Mouse (Mus musculus) limb, embryonic 15.5 days (tissue): ENCODE results near the gene Pdlim7. TPM values are rescaled to one million over a fixed set of nuclear protein-coding genes. Genes with fewer than 3 reads are reported as not detected.

Experiments
- ATAC-seq: fragments of 200-750 bp; cut with Nextera tagmentation; 2 replicates; pipeline ENCODE4 v1.8.0; 2017; ENCODE audit warnings: low read depth, moderate TSS enrichment; ENCODE audit not compliant: insufficient number of reproducible peaks, low FRiP score, low TSS enrichment
- H3K27ac ChIP-seq: fragments of 300-500 bp; sonication (generic); 2 replicates; pipeline ENCODE4 v1.5.1; 2015; ENCODE audit warnings: moderate library complexity, mild to moderate bottlenecking, inconsistent platforms
- H3K27me3 ChIP-seq: fragments of 300-500 bp; sonication (generic); 2 replicates; pipeline ENCODE4 v1.6.1; 2015; ENCODE audit warnings: inconsistent platforms
- H3K36me3 ChIP-seq: fragments of 300-500 bp; sonication (generic); 2 replicates; pipeline ENCODE4 v1.6.1; 2015; ENCODE audit warnings: inconsistent platforms
- H3K4me1 ChIP-seq: fragments of 300-500 bp; sonication (generic); 2 replicates; pipeline ENCODE4 v1.6.1; 2015; ENCODE audit warnings: inconsistent platforms
- H3K4me2 ChIP-seq: fragments of 300-500 bp; sonication (generic); 2 replicates; pipeline ENCODE4 v1.6.1; 2015; ENCODE audit warnings: mild to moderate bottlenecking, inconsistent platforms
- H3K4me3 ChIP-seq: fragments of 300-500 bp; sonication (generic); 2 replicates; pipeline ENCODE4 v1.5.1; 2015; ENCODE audit warnings: mild to moderate bottlenecking, inconsistent platforms
- H3K9ac ChIP-seq: fragments of 300-500 bp; sonication (generic); 2 replicates; pipeline ENCODE4 v1.6.1; 2015; ENCODE audit warnings: inconsistent platforms
- H3K9me3 ChIP-seq: fragments of 300-500 bp; sonication (generic); 2 replicates; pipeline ENCODE4 v1.6.1; 2016; ENCODE audit warnings: inconsistent platforms
- WGBS: fragments of 180-500 bp; shearing (Covaris S2); methylation state at CpG from one replicate; pipeline ENCODE4 v1.1.7; 2015; 5-methylcytosine and 5-hydroxymethylcytosine counted together
- microRNA-seq: library from miRNA; unstranded; fragments of <30 nt; microRNA quantifications from one replicate; pipeline ENCODE4, GENCODE M21; 2016
- polyA plus RNA-seq: library from polyadenylated mRNA; unstranded; fragments of >200 nt; fragmentation: Nextera tagmentation; extraction: Ambion mirVana; gene quantifications from 2 replicates; pipeline ENCODE4 v1.2.1, GENCODE M21; 2015

Pdlim7 gene
- polyA plus RNA-seq, 1 experiment from 2014 or later: 147 TPM

DNA sequence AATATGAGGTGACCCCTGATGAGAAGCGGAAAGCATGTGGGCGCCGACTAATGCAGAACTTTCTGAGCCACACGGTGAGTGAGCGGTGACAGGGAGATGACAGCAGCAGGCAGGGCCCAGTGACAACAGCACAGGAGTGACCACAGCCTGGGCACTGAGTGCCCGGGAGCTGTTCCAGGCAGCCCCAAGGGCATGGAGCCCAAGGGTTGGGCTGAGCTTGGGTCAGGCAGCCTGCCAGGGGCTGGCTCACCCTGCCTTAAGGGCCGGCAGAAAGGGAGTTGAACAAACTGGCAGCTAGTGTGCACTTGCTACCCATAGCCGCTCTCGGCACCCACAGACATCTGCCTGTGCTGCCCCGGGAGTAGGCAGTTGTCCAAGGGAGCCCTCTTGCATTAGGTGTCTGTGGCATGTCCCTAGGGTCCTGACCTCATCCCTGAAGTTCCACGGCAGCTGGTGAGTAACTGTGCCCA is 62.9 kb downstream of the Pdlim7 start:
- no peaks in the 10 kb centered on the region for H3K27me3 ChIP-seq
- H3K9me3 ChIP-seq: no peaks in the 10 kb centered on the region
- peaks cover 29% of the 10 kb centered on the region for H3K4me1 ChIP-seq
- H3K9ac ChIP-seq: no peak overlapping the region
- H3K4me2 ChIP-seq: no peak overlapping the region
- 91% methylated on average over 11 of the region's 11 CpGs for WGBS
- no peak overlapping the region for H3K4me3 ChIP-seq
- H3K36me3 ChIP-seq: peaks cover 60% of the 10 kb centered on the region
- no peak for ATAC-seq
- H3K27ac ChIP-seq: no peak overlapping the region

DNA sequence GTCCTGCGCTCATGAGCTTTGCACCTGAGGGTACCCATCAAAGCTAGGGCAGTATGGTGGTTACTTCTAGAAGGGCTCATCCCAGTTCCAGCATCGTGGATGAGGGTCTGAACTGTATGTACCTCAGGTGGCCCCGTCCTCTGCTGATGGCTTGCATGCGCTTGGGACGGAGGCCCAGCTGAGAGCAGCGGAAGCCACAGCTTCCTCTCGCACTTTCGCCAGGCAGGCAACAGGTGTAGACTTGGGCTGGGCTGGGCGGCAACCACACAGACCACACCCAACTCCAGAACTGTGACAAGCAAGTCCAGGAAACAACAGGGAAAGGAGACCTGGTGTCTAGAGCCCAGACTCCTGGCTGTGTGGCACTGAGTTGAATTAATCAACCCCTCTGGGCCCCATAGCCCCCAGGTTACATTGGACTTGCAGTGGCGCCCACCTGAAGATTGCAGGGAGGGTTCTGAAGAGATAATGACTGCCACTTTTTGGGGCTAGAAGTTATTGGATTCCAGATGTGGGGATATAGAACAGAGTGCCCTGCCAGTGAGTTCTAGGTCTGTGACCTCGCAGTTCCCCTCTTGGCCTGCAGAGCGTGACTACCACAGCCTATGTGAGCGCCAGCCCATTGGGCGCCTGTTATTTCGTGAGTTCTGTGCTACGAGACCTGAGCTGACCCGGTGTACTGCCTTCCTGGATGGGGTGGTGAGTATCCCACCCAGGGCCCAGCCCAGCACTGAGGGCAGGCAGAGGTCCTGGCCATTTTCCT is 63.6 kb downstream of the Pdlim7 start:
- 88% methylated on average over 17 of the region's 17 CpGs for WGBS
- H3K36me3 ChIP-seq: peaks cover 54% of the 10 kb centered on the region
- ATAC-seq: no peak

DNA sequence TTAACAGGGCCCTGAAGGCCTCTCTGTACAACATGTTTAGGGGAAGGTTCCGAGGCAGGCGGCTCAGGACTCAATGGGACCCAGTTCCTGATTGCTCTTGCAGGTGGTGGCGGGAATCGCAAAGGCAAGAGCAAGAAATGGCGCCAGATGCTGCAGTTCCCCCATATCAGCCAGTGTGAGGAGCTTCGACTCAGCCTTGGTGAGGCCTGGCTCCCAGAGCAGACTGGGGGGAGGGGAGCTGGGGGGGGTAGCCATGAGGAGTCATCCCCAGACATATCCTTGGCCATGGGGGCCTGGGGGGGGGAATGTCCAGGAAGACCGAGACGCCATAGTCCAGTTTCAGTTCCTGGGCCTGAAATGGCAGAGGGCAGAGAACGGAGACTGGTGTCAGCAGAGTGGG is 64.3 kb downstream of the Pdlim7 start:
- no peak for ATAC-seq
- peaks cover 29% of the 10 kb centered on the region for H3K4me1 ChIP-seq
- H3K9me3 ChIP-seq: no peaks in the 10 kb centered on the region
- H3K4me2 ChIP-seq: no peak overlapping the region
- H3K36me3 ChIP-seq: peaks cover 49% of the 10 kb centered on the region
- H3K27ac ChIP-seq: no peak overlapping the region
- H3K4me3 ChIP-seq: no peak overlapping the region
- no peaks in the 10 kb centered on the region for H3K27me3 ChIP-seq
- H3K9ac ChIP-seq: no peak overlapping the region
- 88% methylated on average over 9 of the region's 9 CpGs for WGBS

More for the DNA sequence above, 63.6 kb downstream of the Pdlim7 start:
- Histone ChIP-seq H3K9ac (no peak overlapping the region), H3K4me2 (no peak overlapping the region), H3K9me3 (no peaks in the 10 kb centered on the region), H3K27me3 (no peaks in the 10 kb centered on the region), H3K4me3 (no peak overlapping the region), H3K27ac (no peak overlapping the region), H3K4me1 (peaks cover 29% of the 10 kb centered on the region)

DNA sequence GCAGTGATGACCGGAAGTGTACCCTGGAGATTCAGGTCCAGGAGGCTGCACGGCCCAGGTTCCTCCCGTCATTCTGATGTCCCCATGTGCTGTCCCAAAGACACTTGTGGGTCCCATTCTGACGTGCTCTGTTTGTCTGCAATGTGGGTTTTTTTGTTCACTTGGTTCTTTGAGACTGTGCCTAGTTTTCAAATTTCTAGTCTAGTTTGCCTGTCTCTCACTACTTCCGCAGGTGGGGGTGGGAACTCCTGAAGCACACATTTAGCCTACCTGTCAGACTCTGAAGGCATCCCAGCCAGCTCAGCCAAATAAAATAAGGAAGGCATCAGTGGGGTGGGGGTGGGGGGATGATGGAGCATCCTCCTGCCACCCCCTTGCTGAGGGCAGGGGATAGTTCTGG is 65.3 kb downstream of the Pdlim7 start:
- Histone ChIP-seq H3K4me3 (no peak overlapping the region), H3K9ac (no peak overlapping the region), H3K9me3 (no peaks in the 10 kb centered on the region), H3K27me3 (no peaks in the 10 kb centered on the region), H3K36me3 (peaks cover 40% of the 10 kb centered on the region), H3K27ac (no peak overlapping the region), H3K4me1 (peaks cover 29% of the 10 kb centered on the region), H3K4me2 (no peak overlapping the region)
- no peak for ATAC-seq
- 91% methylated on average over 5 of the region's 5 CpGs for WGBS

DNA sequence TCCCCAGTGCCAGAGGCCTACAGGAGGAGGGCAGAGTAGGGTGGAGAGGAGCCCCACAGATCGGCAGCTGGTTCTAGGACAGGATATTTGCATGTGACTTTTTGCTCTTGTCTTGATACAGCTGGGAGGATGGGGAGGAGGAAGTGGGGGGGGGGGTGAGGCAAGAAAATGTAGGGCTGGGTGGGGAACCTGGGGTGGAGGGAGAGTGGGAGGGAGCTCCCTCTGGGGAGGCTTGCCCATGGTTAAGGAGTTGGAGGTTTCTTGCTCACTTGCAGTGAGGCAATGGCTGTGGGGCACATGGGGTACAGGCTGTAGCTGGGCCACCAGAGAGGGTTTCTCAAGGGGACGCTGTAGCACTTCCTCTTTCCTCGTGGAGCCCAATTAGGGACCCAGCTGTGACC is 65.9 kb downstream of the Pdlim7 start:
- Histone ChIP-seq H3K27me3 (no peaks in the 10 kb centered on the region), H3K36me3 (peaks cover 34% of the 10 kb centered on the region), H3K4me2 (no peak overlapping the region), H3K27ac (no peak overlapping the region), H3K4me1 (peaks cover 29% of the 10 kb centered on the region), H3K4me3 (no peak overlapping the region), H3K9me3 (no peaks in the 10 kb centered on the region), H3K9ac (no peak overlapping the region)
- WGBS: 39% methylated on average over 3 of the region's 3 CpGs
- no peak for ATAC-seq

DNA sequence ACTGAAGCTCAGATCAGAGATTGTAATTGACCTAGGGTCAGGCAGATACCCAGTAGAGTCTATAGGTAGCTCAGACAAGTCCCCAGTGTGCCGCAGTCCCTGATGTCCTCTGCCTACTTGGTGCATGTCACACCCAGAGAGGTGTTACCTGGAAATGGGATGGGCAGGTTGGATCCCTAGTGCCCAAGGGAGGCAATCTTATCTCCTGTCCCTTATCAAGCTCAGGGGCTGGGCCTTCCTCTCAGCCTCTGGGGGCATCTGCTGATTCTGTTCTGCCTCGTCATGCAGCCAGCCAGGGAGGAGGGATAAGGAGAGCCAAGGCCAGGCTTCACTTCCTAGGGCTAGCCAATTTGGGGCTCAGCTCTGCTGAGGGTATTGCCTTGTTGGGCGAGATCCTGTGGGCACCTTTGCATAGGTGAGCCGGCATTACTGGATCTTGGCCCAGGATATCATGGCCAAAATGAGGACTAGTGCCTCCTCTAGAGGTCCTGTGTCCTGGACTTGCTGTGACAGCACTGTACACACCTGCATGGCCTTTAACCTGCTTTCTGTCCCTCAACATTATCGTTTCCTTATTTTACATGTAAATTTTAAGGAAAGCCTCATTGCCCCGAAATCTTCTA is 66.9 kb downstream of the Pdlim7 start:
- Histone ChIP-seq H3K4me2 (peak overlapping the region; percentile 76), H3K9me3 (no peaks in the 10 kb centered on the region), H3K9ac (0 out of 2 replicates have a peak overlapping the region, but pooled peaks have one; percentile 3), H3K4me1 (peaks cover 26% of the 10 kb centered on the region), H3K27me3 (no peaks in the 10 kb centered on the region), H3K27ac (no peak overlapping the region), H3K36me3 (peaks cover 24% of the 10 kb centered on the region), H3K4me3 (peak overlapping the region; percentile 88)
- no peak for ATAC-seq
- 78% methylated on average over 6 of the region's 6 CpGs for WGBS

Small RNAs within 50 kb of the gene (microRNA-seq; reads per million reads assigned to microRNA genes)
- gene Mir6943: not detected
- gene Mir6944: 20.0 reads per million, percentile 33 among the genes with 10 or more reads in this experiment
- 0.82 reads per million for gene Mir6945

Other genes with a start within 250 kb of the Pdlim7 start
- 427 and 446 TPM in 2 replicates for gene Prelid1, start 193.2 kb downstream of the Pdlim7 start, polyA plus RNA-seq
- 110 and 119 TPM in 2 replicates for gene Rab24, start 191.7 kb downstream of the Pdlim7 start, polyA plus RNA-seq
- 43.8 and 46.2 TPM in 2 replicates for gene Mxd3, start 183.9 kb downstream of the Pdlim7 start, polyA plus RNA-seq
- gene Lman2, start 150.9 kb downstream of the Pdlim7 start, polyA plus RNA-seq: 104 and 109 TPM in 2 replicates
- gene Rgs14, start 143.9 kb downstream of the Pdlim7 start, polyA plus RNA-seq: 1.4 and 2.4 TPM in 2 replicates
- gene Slc34a1, start 115.5 kb downstream of the Pdlim7 start, polyA plus RNA-seq: 0.20 TPM in 1 of 2 replicates, not detected in the other
- gene Pfn3, start 98.4 kb downstream of the Pdlim7 start, polyA plus RNA-seq: not detected in 2 replicates
- gene F12, start 86.9 kb downstream of the Pdlim7 start, polyA plus RNA-seq: 0.17 TPM in 1 of 2 replicates, not detected in the other
- gene Grk6, start 68.6 kb downstream of the Pdlim7 start, polyA plus RNA-seq: 34.3 and 39.0 TPM in 2 replicates
- gene Prr7, start 49.4 kb downstream of the Pdlim7 start, polyA plus RNA-seq: 0.38 and 1.2 TPM in 2 replicates
- 162 and 172 TPM in 2 replicates for gene Dbn1, start 25.6 kb downstream of the Pdlim7 start, polyA plus RNA-seq
- 4.7 and 5.7 TPM in 2 replicates for gene Dok3, start 15.6 kb upstream of the Pdlim7 start, polyA plus RNA-seq
- gene Ddx41, start 23.0 kb upstream of the Pdlim7 start, polyA plus RNA-seq: 56.1 and 56.7 TPM in 2 replicates
- gene Fam193b, start 57.4 kb upstream of the Pdlim7 start, polyA plus RNA-seq: 34.8 and 35.4 TPM in 2 replicates
- gene Tmed9, start 60.1 kb upstream of the Pdlim7 start, polyA plus RNA-seq: 214 and 263 TPM in 2 replicates
- gene B4galt7, start 86.2 kb upstream of the Pdlim7 start, polyA plus RNA-seq: 34.0 TPM in 2 replicates
- gene Caml, start 109.3 kb upstream of the Pdlim7 start, polyA plus RNA-seq: 56.0 and 57.8 TPM in 2 replicates
- 30.7 and 33.4 TPM in 2 replicates for gene Ddx46, start 121.4 kb upstream of the Pdlim7 start, polyA plus RNA-seq
- gene B230219D22Rik, start 179.4 kb upstream of the Pdlim7 start, polyA plus RNA-seq: 47.0 and 54.3 TPM in 2 replicates
- 101 and 103 TPM in 2 replicates for gene Txndc15, start 201.0 kb upstream of the Pdlim7 start, polyA plus RNA-seq
- gene Pcbd2, start 213.7 kb upstream of the Pdlim7 start, polyA plus RNA-seq: 44.3 and 44.5 TPM in 2 replicates